Mouse (Mus musculus) heart, postnatal 36 days (tissue): ENCODE measurements around the gene Pnmal2. TPM values are rescaled to one million over a fixed set of nuclear protein-coding genes. Genes with fewer than 3 reads are reported as not detected.
"Not testable (repeated sequence)": the region's sequence is repeated elsewhere in the genome, so short reads cannot be mapped to it uniquely, and the experiment has no call there.

ENCODE experiments used
- DNase-seq, 2 experiments: peaks; one replicate each; pipeline ENCODE4 v3.0.0; 2021 to 2022
- intact Hi-C: fragments of 180-260 bp; cut with DNase I; formaldehyde crosslinking; loops from one replicate; pipeline ENCODE4 v1.15.1; 2025
- total RNA-seq, 2 experiments: library from RNA; stranded (reverse); gene quantifications; 2 replicates each; pipeline ENCODE4 v1.2.3; 2021

Pnmal2 gene
- total RNA-seq, 2 experiments from 2014 or later: 3.4 to 3.9 TPM

GRCm38 (mm10) chr7:16938117-16938791 lies 6.2 kb upstream of the Pnmal2 start:
- intact Hi-C loops: no loop called here
- no peak for DNase-seq

DNA sequence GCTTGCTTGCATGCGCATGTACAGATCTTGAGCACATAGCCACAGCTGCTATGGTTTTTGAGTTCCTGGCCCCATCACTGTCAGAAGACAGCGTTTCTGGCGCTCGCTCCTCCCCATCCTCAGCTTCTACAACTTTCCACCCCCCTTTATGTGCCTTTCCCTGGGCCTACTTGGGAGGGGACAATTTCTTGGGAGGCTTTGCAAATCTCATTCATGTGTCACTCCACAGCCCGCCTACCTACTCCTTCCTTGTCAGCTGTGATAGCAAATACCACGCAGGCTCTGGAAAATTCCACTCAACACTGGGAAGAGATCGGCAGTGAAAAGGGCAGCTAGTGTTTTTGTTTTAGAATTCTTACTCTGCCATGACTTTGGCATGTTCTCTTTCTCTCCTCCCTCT lies 4.2 kb upstream of the Pnmal2 start:
- intact Hi-C loops: no loop called here
- DNase-seq: peak in 1 of 2 experiments; percentile 26

DNA sequence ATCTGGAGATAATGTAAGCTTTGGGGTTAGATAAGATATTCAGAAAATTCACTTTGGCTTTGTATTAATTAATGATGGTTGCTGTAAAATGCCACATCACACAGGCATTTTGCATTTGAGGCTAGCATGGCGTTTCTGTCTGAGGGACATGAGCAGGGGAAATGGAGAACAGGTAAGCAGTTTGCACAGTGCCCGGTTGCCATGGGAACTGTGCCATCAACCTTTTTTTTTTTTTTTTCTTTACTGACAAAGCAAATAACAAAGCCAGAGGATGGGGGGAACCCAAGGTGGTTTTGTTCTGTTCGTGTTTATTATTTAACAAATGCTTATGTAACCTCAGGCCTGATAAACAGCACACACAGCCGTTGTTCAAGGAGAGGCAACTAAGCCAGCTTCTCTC lies 1.6 kb upstream of the Pnmal2 start:
- no peak for DNase-seq
- intact Hi-C loops: no loop called here

DNA sequence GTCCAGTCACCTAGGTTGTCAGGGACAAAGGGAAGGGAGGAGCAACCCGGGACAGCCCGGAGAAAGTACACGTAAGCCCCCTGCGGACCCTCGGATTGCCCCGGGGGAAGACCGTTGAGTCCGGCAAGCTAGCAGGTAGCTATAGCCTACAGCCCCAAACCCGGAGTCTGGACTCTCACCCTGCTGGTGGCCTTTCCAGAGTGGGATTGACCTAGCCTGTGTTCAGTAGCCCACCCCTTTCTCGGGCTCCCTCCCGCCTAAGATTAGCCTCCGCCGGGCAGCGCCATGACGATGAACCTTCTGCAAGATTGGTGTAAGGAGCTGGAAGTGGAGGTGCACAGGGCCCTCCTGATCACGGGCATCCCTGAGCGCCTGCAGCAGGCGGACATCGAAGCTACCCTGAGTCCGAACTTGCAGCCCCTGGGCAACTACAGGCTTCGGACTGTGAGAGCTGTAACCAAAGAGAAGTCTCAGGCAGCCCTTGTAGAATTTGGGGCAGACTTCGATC lies 380 bp downstream of the Pnmal2 start:
- intact Hi-C loops: no loop called here
- no peak for DNase-seq

DNA sequence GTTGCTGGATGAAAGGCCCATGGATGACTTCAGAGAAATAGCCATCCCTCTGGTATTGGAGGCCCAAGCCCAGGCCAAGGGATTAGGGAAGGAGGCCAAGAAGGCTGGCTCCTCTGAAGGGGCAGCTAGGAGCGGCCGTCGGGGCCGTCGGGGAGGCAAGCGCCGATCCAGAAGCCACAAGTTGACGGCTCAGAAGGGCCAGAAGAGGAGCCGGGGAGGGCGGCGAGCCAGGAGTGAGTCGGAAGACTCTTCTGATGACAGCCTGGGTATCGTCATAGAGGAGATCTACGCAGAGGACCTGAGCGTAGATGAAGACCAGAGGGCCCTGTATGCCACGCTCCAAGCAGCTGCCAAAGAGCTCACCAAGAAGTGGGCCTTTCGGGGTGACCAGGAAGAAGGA lies 937 bp downstream of the Pnmal2 start:
- intact Hi-C loops: no loop called here
- peak in 1 of 2 experiments; percentile 18 for DNase-seq

DNA sequence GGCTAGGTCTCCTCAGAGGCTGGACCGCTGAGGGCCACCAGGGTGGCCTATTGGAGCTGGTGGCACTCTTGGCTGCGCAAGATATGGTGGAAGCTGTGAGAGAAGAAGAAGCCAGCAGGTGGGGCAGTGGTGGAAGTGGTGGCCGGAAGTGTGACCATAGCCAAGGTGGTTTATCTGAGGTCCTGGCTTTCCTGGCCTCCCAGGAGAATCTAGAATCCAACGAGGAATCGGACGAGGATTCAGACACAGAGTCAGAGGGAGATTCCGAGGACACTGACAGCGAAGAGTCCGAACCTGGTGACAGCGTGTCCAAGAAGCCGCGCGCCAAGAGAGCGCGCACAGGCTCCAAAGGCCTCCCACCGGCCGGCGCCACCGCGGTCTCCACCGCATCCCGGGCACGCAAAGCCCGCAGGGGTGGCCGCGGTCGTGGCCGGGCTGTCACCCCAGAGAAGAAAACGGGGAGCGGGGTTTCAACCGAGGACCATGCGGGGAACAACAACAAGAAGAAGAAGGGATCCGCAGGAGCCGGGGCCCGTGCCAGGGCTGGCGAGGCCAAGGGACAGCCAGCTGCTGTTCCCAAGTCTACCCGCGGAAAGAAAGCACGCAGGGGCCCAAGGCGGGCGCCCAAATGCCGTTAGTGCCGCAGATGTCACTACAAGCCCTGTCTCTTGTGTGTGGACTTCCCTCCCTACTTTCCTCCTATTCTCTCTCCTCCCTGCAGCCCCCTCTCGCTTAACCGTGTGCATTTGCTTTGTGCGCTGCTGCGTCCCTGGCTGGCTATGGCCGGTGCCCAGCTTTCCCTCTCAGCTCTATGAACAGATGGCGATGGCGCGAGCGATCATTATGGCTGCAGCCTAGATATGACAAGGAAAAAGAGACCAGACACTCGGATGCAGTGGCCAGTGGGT lies 2.2 kb downstream of the Pnmal2 start:
- DNase-seq: peak; percentile 39
- intact Hi-C loops: no loop called here

- peak in 1 of 2 experiments; percentile 14 for DNase-seq
- intact Hi-C loops: no loop called here
These were observed 2.9 kb downstream of the Pnmal2 start for GRCm38 (mm10) chr7:16947349-16947895.

- peak; percentile 43 to 53 for DNase-seq
- intact Hi-C loops: no loop called here
These were observed 3.5 kb downstream of the Pnmal2 start for GRCm38 (mm10) chr7:16947959-16948361.

- intact Hi-C loops: no loop called here
These were observed 4.5 kb downstream of the Pnmal2 start for GRCm38 (mm10) chr7:16948923-16949458.

DNA sequence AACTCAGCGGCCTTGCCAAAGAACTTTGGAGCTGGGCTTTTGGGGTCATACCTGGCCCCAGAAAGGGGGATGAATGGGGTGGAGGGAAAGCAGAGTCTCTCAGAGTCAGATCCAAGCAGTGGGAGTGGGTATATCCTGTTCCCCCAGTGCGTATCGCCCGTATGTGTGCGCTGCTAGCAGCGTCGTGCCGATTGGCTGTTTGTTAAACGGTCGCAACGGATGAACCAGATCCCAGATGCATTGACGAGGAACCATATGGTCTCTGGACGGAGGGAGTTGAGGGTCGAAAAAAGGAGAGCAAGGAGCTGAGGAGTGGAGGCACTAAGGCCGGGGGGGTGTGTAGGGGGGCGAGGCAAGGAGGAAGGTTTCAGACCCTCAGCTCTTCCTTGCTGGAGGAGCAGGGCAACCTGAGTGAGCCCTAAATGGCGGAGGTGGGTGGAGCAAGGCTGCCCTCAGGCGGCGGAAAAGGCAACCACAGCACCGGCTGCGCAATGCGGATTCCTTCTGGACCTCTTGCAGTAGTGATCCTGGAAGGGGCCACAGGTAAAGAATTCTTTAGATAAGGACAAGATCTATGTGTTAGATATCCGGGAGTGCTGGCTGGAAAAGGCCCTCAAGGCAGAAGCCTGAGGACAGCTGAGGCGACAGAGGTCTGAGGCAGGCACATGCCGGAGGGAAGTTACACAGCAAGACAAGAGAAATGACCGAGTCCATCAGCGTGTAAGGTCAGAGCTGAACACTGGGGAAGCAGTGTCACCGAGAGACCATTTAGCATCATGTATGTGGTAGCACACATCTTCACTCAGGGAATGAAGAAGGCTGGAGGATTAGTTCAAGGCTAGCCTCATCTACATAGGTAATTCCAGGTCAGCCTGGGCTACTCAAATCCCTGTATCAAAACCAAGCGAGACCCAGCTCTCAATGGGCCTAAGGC lies 5.7 kb downstream of the Pnmal2 start:
- intact Hi-C loops: loop anchor here (1.0 to 2.0 kb wide), 3 partner anchors 18 to 117 kb away; no protein-coding TSS in a partner anchor
- DNase-seq: peak; percentile 77 to 80

More at GRCm38 (mm10) chr7:16948923-16949458, 4.5 kb downstream of the Pnmal2 start:
- DNase-seq: no peak

DNA sequence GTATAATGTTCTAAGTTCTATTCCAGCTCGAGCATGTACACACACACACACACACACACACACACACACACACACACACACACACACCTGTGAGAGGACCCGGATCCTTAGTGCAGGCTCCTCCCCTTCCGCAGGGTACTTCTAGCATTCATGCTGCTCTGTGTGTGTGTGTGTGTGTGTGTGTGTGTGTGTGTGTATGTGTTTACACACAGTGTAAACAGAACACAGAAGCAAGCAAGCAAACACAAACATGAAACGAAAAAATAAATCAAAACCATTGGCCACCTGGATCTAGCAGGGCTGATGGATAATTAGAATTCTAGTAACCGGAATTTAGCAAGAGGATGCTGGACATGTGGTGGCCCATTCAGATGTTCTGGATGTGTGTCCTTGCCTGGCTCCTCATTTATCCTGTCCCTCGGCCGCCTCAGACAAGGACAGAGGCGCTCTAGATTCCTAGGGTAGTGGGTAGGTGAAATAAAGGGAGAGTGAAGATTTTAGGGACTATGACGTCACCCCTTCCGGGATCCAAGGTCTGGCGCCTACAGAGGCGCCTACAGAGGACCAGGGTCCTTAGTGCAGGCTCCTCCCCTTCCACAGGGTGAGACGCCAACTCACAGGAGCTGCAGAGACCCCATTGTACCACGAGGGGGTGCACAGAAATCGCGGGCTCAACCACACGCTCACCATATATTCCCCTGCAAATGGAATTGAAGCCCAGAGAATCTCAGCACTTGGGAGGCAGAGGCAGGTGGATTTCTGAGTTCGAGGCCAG lies 6.6 kb downstream of the Pnmal2 start:
- intact Hi-C loops: loop anchor here (1.0 to 2.0 kb wide), 4 partner anchors 19 to 116 kb away; no protein-coding TSS in a partner anchor
- peak; percentile 79 to 81 for DNase-seq

DNA sequence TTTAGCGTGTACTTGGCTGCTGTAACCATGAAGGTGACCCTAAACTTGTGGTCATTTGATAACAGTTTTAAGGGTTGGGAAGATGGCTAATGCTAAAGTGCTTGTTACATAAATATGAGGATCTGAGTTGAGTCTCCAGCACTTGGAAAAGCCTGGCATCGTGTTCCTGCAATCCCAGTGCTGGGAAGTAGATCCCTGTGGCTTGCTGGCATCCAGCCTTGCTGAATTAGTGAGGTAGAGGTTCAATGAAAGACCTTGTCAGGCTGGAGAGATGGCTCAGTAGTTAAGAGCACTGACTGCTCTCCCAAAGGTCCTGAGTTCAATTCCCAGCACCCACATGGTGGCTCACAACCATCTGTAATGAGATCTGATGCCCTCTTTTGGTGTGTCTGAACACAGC lies 9.3 kb downstream of the Pnmal2 start:
- DNase-seq, intact Hi-C loops: not testable (repeated sequence)

- intact Hi-C loops: no loop called here
- DNase-seq: no peak
These were observed 11.2 kb downstream of the Pnmal2 start for GRCm38 (mm10) chr7:16955712-16956111.

DNA sequence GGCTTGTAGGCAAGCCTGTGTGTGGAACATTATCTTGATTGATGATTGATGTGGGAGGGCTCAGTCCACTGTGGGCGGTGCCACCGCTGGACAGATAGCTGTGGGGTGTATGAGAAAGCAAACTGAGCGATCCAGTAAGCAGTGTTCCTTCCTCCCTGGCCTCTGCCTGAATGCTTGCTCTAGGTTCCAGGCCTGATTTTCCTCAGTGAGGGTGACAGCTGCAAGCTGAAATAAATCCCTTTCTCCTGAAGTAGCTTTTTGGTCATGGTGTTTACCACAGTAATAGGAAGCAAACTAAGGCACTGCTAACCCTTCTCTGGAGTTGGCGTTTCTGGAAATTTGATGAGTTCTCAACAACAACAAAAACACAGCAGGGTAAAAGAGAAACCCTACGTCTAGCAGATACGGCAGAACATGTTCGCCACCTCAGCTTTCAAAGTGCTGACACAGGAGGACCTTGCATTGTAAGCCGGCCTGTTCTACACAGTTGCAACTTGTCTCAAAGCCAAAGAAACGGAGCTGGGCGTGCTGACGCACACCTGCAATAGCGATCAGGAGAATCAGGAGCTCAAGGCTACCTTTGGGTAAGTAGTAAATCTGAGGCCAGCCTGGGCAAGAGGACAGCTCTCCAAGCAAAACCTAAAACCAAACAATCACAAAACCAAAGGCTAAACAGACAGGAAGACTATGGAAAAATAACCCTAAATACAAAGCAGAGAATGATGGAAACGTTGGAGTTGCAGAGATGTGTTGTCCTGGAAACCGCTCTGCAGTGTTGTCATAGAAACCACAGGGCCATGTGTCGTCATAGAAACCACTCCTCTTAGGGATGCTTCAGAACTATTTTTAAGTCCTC lies 12.2 kb downstream of the Pnmal2 start:
- no peak for DNase-seq
- intact Hi-C loops: no loop called here

DNA sequence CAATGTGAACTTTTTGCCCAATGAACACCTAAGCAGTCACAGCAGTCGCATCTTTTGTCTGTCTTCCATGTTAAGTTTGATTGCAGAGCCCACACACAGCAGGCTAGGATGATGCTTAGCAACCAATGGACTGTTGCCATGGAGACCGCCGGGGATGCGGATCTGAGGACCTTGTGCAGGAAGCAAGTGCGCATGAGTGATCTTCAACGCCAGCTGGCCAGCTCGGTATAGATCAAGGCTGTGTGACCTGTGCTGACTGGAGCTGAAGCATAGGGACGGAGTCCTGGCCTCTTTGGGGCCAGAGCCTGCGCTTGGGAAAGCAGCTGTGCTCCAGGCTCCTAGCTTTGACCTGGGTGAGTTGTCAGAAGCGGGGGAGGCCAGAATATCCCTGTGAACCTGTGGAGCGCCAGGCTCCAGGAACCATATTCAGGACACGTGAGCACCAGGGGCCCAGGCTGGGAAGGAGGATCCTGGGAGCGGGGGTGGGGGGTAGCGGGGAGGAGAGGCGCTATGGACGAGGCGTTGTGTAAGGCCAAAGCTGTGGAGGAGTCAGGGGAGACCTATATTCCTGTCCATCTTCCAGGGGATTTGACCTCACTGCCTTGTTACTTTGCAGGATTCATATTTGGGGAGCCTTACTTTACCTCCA lies 15.2 kb downstream of the Pnmal2 start, which contains the start of gene Pnmal1:
Gene Pnmal1 (plus strand): TSS at position 141 of the 649 bp plus-strand sequence.
- no peak for DNase-seq
- intact Hi-C loops: no loop called here

DNA sequence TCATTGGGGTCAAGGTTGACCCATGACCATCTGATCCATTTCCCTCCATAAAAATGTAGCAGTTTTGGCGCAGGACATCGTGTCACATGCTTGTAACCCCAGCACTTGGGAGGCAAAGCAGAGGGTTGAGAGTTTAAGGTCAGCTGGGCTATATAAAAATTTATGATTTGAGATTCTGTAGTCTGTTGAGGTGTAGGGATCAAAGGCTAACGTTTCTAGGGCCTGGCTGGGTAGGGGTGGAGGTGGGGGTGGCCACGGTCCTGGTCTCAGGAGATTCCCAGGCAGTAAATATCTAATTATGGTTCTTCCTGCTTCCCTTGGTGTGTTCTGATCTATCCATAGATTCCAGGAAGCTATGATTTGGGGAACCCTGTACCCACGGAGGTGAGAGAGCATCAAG lies 17.2 kb downstream of the Pnmal2 start:
- DNase-seq: no peak
- intact Hi-C loops: no loop called here

DNA sequence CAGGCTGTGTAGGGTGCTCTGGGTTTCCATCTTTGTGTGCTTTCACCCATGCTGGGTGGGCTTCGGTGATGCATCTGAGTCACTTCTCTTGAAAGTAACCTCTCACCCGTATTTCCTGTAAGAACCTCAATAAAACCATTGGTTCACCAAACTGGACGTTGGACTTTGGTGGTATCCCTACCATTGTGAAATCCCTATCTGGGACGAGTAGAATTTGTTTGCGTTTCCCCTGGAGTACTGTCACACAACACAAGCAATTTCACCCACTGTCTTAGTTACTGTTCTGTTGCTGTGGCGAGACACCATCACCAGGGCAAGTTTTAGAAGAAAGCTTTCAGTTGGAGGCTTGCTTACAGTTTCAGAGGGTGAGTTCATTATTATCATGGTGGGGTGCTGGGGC lies 23.9 kb downstream of the Pnmal2 start:
- intact Hi-C loops: no loop called here
- DNase-seq: no peak
